8 mouse cellular contexts compared by ENCODE assay signal in the genomic region with DNA sequence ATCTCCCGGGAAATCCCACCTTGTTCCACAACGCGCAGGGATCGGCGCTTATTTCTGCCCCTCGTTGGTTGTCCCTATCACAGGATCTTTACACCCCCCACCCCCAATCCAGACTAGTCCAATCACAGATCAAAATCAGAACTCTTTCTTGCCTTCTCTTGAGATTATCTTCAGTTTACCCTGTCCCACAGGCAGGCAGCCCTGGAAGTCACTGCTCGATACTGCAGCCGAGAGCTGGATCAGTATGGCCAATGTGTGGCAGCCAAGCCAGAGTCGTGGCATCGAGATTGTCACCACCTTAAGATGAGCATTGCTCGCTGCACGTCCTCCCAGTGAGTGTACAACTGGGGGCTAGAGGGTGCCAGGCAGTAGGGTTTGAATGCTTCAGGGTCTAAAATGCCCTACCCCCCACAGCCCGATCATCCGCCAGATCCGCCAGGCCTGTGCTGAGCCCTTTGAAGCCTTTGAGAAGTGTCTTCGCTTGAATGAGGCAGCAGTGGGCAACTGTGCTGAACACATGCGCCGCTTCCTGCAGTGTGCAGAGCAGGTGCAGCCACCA. TPM values are rescaled to one million over a fixed set of nuclear protein-coding genes. Genes with fewer than 3 reads are reported as not detected.
DNase-seq lines count a peak whose midpoint lies in the region; ATAC-seq lines count a peak whose summit lies in the region.

No protein-coding gene starts in this region.

- H3K36me3 ChIP-seq in heart, embryonic 15.5 days = peaks cover 38% of the 10 kb centered on the region

- H3K4me2 ChIP-seq in heart, embryonic 15.5 days = peak overlapping the region; percentile 82

- ATAC-seq in heart, embryonic 15.5 days (replicated peaks; ENCODE audit: insufficient number of reproducible peaks, insufficient read depth, low FRiP score, low read depth) = peak; percentile 12; the same call in 1 of the 2 replicates

- peak; percentile 40 for DNase-seq in cerebellum, adult 11 months
- no peak for DNase-seq in cerebellum, postnatal 4 days (ENCODE audit: low spot score in 2 of 2)
- peak; percentile 51 for DNase-seq in CD4-positive helper T cell, adult 2 months (ENCODE audit: low read depth, low spot score)
- peak; percentile 52 for DNase-seq in cerebellum, adult 11-12 months
- DNase-seq in liver = peak; percentile 32
- DNase-seq in naive thymus-derived CD4-positive, alpha-beta T cell, adult 2 months (ENCODE audit: low read depth) = peak; percentile 63
- DNase-seq in thymus, postnatal 36 days = peak; percentile 78 to 88

- H3K4me3 ChIP-seq in heart, embryonic 15.5 days = peak overlapping the region; percentile 72

- 30% methylated on average over 18 of the region's 18 CpGs for WGBS in heart, embryonic 15.5 days

- H3K9me3 ChIP-seq in heart, embryonic 15.5 days (replicated peaks) = no peaks in the 10 kb centered on the region

- H3K27me3 ChIP-seq in heart, embryonic 15.5 days = no peaks in the 10 kb centered on the region

- H3K27ac ChIP-seq in heart, embryonic 15.5 days = peak overlapping the region; percentile 93

- H3K4me1 ChIP-seq in heart, embryonic 15.5 days (replicated peaks) = peaks cover 11% of the 10 kb centered on the region

- peak overlapping the region; percentile 58 for H3K9ac ChIP-seq in heart, embryonic 15.5 days

RNA-seq across cellular contexts. Expression of a gene that starts 0.6 kb away (rescaled TPM):
- polyA plus RNA-seq in heart, embryonic 15.5 days (2015; fragmentation: Nextera tagmentation; extraction: Ambion mirVana) = 17.0 and 18.5 TPM in 2 replicates

RNA-seq across cellular contexts. Expression of a gene that starts 29.3 kb away (rescaled TPM):
- polyA plus RNA-seq in heart, embryonic 15.5 days (2015; fragmentation: Nextera tagmentation; extraction: Ambion mirVana) = 11.6 and 16.3 TPM in 2 replicates

Comparison
In these comparisons a context has a peak if more than half of its experiments do, and no peak if none do; other contexts are left out.
1. DNase-seq: peak in cerebellum, adult 11 months (single experiment), CD4-positive helper T cell, adult 2 months (single experiment), cerebellum, adult 11-12 months (single experiment), liver (single experiment), naive thymus-derived CD4-positive, alpha-beta T cell, adult 2 months (single experiment) and thymus, postnatal 36 days (2 of 2); none in cerebellum, postnatal 4 days (0 of 2).